Mouse (Mus musculus): ENCODE data around the gene Enpp7.

Gene Enpp7

DNA sequence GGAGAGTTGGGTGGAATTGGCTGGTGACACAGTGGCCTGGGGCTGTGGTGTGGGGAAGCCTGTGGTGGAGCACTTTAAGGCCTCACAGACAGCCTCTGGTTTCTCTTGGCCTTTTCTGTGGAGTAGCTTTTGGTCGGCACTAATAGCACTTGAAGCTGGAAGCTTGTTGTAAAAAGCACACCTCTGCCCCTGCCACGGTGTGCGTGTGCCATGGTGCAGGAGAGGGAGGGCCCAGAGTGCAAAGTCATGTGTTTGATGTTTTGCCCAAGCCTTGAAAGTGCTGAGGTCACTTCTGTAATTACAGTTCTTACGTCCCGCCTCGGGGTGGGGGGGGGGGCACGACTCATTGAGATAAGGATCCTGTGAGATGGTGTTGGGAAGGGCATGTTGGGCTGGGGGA is 36.3 kb downstream of the Enpp7 start:
- in situ Hi-C loops (cut with MboI; ENCODE audit: low pct_unique_long_range_greater_than_20kb in 1 of 2, low sequenced_read_pairs in 2 of 2, unreplicated experiment in 1 of 2): no loop called here

- in situ Hi-C loops (cut with MboI; ENCODE audit: low pct_unique_long_range_greater_than_20kb in 1 of 2, low sequenced_read_pairs in 2 of 2, unreplicated experiment in 1 of 2): no loop called here
These were observed 38.2 kb downstream of the Enpp7 start for GRCm38 (mm10) chr11:119026203-119026602.

DNA sequence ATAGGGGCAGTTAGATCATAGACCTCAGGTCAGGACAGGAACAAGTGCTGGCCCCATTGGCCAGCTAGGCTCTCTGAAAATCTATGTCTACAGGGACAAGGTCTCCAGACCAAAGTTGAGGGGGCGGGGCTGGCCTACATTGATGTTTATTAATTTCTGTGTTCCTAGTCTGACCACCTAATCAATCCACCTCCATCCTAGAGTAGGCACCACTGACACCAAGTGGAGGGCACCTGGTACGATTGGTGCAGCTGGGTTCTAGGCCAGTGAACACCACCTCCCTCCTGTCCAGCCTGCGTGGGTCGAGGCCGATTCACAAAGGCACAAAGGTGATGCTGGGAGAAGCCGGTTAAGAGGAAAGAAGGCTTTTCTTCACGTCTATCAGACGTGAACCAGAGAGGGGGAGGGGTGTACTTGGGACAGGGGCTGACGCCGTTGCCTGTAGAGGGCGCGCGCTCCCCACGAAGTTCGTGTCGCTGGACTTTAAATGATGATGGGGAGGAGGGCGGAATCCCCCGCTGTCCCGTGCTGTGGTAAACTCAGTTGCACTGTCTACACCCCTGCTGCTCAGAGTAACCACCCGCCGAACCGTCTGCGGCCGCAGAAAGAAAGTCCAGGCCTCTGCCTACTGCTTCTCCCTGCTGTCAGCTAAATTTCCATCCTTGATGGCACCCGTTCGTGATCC is 46.0 kb downstream of the Enpp7 start:
- in situ Hi-C loops (cut with MboI; ENCODE audit: low pct_unique_long_range_greater_than_20kb in 1 of 2, low sequenced_read_pairs in 2 of 2, unreplicated experiment in 1 of 2): loop anchor here in 1 of 2 experiments (10.0 kb wide), 1 partner anchor 51 kb away; the partner anchor contains the start of gene Cbx4

DNA sequence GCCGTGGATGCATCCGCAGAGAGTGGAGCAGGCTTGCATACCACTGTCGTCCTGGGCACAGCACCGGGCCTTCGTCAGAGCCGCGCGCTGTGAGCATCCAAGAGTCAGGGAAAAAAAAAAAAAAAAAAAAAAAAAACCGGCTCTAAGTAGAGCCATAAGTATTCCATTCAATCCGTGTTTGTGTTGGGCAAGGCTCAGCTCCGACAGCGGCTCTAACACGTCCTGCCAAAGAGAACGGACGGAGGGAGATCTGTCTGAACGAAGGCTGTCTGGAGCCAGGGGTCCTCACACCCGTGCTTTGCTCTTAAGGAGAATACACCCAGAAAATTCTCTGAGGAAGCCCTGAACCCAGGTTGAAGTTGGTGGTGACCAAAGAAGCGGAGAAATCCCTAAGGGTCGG is 46.6 kb downstream of the Enpp7 start:
- in situ Hi-C loops (cut with MboI; ENCODE audit: low pct_unique_long_range_greater_than_20kb in 1 of 2, low sequenced_read_pairs in 2 of 2, unreplicated experiment in 1 of 2): loop anchor here in 1 of 2 experiments (10.0 kb wide), 1 partner anchor 50 kb away; the partner anchor contains the start of gene Cbx4

DNA sequence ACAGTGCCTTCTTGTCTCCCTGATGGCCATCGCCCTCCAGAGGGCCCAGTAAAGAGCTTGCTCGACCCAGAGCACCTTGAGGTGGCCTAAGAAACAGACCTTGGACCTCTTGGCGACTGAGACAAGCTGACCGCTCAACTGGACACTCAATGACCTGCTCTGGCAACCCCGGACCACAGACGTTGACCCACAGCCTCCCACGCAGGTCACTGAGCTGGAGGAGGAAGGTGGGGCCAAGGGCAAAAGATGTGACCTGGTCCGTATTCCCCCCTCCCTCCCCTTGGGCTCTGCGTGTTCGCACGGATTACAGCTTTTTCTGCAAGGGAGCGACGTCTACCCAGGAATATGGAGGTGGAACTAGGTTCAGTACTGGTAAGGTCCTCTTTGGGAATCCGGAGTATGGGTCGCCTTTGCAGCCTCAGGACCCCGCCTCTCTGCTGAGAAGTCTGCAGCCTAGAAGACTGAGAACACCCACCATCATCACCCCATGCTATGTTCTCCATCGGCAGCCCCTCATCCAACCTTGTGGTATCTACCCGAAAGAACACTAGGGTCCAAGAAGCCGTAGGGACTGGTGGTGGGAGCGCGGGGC is 47.2 kb downstream of the Enpp7 start:
- in situ Hi-C loops (cut with MboI; ENCODE audit: low pct_unique_long_range_greater_than_20kb in 1 of 2, low sequenced_read_pairs in 2 of 2, unreplicated experiment in 1 of 2): loop anchor here in 1 of 2 experiments (10.0 kb wide), 1 partner anchor 50 kb away; the partner anchor contains the start of gene Cbx4

DNA sequence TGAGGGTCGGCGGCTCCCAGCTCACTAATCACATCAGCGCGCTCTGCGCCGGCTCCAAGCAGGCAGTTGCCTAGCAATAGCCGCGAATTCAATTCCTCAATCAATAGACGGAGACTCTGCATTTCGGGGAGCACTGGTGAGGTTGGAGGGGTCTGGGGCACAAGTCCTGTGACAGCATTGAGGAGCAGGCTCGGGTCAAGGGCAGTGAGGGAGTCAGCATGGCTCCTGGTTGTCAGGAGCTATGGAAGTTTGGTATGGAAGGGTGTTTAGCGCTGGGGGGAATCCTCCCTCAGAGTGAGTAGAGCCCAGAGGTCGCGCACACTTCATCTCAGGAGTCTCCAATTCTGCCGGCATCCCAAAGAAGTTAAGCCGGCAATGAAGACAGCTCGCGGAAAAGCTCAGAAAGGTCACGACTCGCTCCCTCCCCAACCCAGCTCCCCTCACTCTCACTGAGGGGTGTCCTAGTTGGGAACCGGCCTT is 47.7 kb downstream of the Enpp7 start:
- in situ Hi-C loops (cut with MboI; ENCODE audit: low pct_unique_long_range_greater_than_20kb in 1 of 2, low sequenced_read_pairs in 2 of 2, unreplicated experiment in 1 of 2): loop anchor here in 1 of 2 experiments (10.0 kb wide), 1 partner anchor 49 kb away; the partner anchor contains the start of gene Cbx4

- in situ Hi-C loops (cut with MboI; ENCODE audit: low pct_unique_long_range_greater_than_20kb in 1 of 2, low sequenced_read_pairs in 2 of 2, unreplicated experiment in 1 of 2): loop anchor here in 1 of 2 experiments (10.0 kb wide), 1 partner anchor 48 kb away; the partner anchor contains the start of gene Cbx4
These were observed 48.5 kb downstream of the Enpp7 start for GRCm38 (mm10) chr11:119036447-119036846.

DNA sequence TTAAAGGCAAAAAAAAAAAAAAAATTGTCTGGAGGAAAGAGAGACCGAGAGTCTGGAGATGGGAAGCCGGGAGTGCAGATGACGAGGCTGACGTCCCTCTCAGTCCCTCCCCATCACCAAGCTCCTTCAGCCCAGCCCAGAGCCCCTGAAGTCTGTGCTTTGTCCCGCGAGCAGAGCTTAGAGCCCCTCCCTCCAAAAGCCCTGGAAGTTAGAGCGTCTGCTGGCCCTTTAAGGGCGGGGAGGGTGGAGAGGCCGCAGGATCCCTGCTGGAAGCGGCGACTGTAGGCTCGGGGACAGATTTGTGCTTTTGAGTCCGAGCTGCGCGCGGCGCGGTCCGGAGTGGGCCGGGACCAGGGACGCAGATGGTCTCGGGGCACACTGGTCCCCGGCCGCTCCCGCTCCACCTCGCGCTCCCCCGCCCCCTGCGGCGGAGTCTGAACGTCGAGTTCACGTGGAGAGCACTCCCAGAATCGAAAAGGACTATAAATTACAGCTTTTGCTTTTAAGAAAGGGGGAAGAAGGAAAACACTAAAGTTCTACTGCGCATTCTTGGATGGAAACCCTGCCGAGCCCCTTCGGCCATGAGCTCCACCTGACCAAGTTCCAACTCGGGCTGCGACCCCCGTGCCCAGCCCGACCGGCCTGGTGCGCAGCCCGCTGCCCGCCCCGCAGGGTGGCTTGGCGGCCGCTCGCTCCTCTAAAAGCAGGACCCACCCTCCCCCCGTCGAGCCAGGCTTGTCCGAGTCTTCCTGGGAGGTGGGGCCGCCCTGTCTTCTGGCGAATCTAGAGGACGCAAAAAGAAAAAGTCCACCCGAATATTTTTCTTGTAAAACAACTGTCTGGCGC is 49.2 kb downstream of the Enpp7 start:
- in situ Hi-C loops (cut with MboI; ENCODE audit: low pct_unique_long_range_greater_than_20kb in 1 of 2, low sequenced_read_pairs in 2 of 2, unreplicated experiment in 1 of 2): loop anchor here in 1 of 2 experiments (10.0 kb wide), 1 partner anchor 48 kb away; the partner anchor contains the start of gene Cbx4

DNA sequence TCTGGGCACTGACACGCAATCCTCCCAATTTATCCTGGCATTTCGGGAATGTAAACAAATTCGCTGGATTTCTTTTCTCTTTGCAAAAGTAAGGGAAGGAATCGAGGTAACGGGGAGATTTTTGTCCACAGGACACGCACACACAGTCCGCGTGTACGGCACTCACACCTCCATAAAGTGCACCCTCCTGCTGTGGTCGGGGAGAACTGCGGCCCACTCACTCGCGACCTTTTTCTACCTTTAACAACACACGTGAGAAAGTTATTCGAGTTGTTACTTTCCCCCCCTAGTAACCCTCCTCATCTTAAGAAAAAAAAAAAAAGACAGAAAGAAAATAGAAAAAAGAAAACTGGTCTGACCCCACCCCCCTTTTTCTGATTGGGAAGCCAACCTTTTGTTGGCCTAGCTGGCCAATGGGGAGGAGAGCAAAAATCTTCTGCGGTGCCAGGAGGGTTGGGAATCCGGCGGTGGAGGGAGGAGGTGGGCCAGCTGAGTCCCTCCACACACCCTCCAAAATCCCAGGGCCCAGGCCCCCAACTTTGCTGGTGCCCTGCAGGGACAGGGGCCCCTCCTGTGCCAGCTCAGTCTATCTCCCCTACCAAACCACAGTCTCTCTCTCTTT is 49.9 kb downstream of the Enpp7 start:
- in situ Hi-C loops (cut with MboI; ENCODE audit: low pct_unique_long_range_greater_than_20kb in 1 of 2, low sequenced_read_pairs in 2 of 2, unreplicated experiment in 1 of 2): loop anchor here in 1 of 2 experiments (10.0 kb wide), 1 partner anchor 47 kb away; the partner anchor contains the start of gene Cbx4

- in situ Hi-C loops (cut with MboI; ENCODE audit: low pct_unique_long_range_greater_than_20kb in 1 of 2, low sequenced_read_pairs in 2 of 2, unreplicated experiment in 1 of 2): loop anchor here in 1 of 2 experiments (10.0 kb wide), 1 partner anchor 46 kb away; the partner anchor contains the start of gene Cbx4
These were observed 50.9 kb downstream of the Enpp7 start for GRCm38 (mm10) chr11:119038744-119039484.

- in situ Hi-C loops (cut with MboI; ENCODE audit: low pct_unique_long_range_greater_than_20kb in 1 of 2, low sequenced_read_pairs in 2 of 2, unreplicated experiment in 1 of 2): loop anchor here in 1 of 2 experiments (10.0 kb wide), 1 partner anchor 45 kb away; the partner anchor contains the start of gene Cbx4
These were observed 51.9 kb downstream of the Enpp7 start for GRCm38 (mm10) chr11:119039732-119040512.

DNA sequence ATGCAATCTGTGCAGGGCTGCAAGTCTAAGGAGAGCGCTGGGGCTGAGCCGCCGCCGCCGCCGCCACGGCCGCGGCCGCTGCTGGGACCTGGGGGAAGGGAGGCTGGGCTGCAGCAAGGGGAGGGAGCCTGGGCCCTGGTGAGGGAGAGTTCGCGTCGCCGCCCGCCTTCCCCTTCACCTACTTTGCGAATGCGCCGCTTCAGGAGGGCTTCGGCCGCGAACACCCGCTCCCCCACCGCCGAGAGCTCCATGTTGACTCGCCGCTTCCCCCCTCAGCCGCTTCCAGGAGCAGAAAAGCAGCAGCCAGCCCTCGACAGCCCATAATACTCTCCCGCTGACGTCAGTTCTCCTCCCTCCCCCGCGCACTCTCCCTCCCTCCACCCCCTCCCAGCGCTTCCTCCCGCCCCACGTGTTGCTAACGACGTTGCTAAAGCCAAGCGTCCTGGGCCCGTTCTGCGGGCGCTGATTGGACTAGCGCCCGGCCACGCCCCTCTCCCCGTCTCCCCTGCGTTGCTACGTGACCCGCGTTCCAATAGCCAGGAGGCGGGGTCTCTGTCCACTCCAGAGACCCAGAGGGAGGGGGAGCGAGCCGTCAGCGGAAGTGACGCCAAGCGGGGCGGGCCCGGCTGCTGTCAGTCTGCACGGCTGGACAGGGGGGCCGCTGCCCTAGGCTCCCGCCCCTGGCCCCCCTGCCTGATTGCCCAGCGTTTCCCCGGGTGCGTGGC is 52.8 kb downstream of the Enpp7 start, which contains the start of gene Cbx8:
TSS of gene Cbx8 (minus strand) at position 370 of the 725 bp plus-strand sequence.
- in situ Hi-C loops (cut with MboI; ENCODE audit: low pct_unique_long_range_greater_than_20kb in 1 of 2, low sequenced_read_pairs in 2 of 2, unreplicated experiment in 1 of 2): no loop called here

GRCm38 (mm10) chr11:119041325-119041716 is 53.3 kb downstream of the Enpp7 start:
- in situ Hi-C loops (cut with MboI; ENCODE audit: low pct_unique_long_range_greater_than_20kb in 1 of 2, low sequenced_read_pairs in 2 of 2, unreplicated experiment in 1 of 2): no loop called here

- in situ Hi-C loops (cut with MboI; ENCODE audit: low pct_unique_long_range_greater_than_20kb in 1 of 2, low sequenced_read_pairs in 2 of 2, unreplicated experiment in 1 of 2): no loop called here
These were observed 53.9 kb downstream of the Enpp7 start for GRCm38 (mm10) chr11:119041750-119042465.
